Mouse (Mus musculus) ES-CJ7 (cell line): ENCODE measurements around the gene Cxcl3.
A peak's percentile ranks its signal among the peaks of the same experiment; 100 is the strongest.

Source experiments
- DNase-seq: peaks from one replicate; pipeline ENCODE4 v3.0.0; 2011; ENCODE audit warnings: low read depth, low spot score

The Cxcl3 gene

DNA sequence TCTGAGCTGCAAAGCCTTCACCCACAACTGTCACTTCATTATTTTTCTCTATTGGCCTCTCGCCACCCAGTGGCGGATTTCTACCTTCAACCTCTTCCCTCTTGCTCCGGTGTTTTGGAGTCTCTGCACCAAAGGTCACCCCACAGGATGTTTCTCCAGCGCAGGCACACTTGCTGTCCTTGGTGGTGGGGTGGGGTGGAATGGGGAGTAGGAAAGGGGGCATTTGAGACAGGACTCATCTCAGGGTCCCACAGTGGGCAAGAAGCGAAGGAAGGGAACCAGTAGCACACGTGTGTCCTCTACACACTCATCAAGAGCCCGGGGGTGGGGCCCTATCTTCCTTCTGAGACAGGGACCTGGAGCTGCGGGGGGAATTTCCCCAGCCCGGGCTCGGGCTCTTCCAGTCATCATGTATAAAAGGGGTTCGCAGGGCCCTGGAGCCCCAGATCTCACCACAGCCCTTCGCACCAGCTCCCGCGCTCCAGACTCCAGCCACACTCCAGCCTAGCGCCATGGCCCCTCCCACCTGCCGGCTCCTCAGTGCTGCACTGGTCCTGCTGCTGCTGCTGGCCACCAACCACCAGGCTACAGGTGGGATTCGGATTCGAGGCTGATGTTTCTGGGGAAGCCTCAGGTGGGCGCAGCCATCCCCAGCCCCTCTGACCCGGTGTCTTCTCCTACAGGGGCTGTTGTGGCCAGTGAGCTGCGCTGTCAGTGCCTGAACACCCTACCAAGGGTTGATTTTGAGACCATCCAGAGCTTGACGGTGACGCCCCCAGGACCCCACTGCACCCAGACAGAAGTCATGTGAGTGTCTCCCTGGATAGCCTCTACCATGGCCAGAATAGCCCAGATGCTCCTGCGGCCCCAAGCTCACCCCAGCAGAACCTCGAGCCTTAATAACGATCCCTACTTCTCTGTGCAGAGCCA is at the start of gene Cxcl3:
TSS of gene Cxcl3 (plus strand) at position 445 of the 930 bp plus-strand sequence.
- DNase-seq = peak; percentile 54

DNA sequence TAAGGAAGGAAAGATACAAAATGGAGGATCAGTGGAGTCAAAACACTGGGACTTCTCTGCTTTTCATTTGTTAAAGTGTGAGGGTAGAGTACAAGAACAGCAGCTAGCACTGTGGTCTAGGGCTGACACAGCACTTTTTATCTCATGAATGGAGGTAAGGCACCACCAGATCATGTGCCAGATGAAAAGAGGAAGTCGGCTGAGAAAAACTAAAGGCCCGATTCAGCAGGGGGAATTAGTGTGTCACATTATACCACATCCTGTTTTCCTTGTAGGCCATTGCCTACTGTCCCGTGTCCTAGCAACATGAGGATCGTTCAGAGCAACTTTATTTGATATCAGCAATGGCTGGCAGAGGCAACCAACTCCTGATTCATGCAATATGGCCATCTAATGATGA is 43.9 kb upstream of the Cxcl3 start:
- DNase-seq = no peak

DNA sequence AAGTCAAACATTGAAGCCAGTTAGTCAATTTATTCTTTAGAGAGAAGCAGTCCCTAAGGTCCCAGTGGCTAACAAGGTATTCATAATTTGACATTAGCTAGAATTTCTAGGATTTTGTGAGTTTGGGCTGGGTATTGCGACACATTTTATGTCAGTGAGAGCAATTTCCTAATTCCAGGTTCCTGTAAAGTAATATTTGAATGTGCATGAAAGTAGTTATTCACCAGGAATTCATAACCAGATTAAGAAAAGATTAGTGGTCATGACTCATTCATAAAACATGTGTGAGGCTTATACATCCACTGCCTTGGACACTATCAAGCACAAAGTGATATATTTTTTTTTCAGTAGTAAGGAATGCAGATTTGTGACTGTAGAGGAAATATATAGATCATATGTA is 32.0 kb upstream of the Cxcl3 start:
- DNase-seq = no peak

DNA sequence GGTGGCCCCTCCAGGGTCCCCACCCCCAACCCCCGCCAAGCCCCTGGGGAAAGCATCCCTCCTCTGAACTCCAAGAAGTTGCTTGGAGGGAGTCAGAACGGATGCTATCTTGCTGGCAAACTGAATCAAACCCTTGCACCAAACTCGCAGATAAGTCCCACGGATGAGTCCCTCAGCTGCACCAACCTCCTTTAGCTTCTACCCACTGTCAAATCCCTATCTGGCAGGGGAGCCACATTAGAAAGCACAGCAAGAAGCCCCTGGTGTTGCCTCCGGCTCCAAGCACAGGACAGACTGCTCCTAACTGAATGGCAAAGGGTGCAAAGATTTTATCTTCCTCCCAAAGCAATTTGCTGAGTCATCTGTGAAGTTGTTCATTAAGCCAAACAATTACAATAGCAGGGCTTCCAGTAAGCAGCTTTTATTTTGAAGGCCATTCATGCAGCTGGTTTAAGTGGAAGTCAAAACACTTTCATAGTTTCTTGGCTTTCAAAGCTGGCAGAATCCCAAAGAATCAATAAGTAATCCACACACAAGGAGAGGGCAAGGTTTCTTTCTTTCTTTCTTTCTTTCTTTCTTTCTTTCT is 27.8 kb upstream of the Cxcl3 start:
- no peak for DNase-seq

DNA sequence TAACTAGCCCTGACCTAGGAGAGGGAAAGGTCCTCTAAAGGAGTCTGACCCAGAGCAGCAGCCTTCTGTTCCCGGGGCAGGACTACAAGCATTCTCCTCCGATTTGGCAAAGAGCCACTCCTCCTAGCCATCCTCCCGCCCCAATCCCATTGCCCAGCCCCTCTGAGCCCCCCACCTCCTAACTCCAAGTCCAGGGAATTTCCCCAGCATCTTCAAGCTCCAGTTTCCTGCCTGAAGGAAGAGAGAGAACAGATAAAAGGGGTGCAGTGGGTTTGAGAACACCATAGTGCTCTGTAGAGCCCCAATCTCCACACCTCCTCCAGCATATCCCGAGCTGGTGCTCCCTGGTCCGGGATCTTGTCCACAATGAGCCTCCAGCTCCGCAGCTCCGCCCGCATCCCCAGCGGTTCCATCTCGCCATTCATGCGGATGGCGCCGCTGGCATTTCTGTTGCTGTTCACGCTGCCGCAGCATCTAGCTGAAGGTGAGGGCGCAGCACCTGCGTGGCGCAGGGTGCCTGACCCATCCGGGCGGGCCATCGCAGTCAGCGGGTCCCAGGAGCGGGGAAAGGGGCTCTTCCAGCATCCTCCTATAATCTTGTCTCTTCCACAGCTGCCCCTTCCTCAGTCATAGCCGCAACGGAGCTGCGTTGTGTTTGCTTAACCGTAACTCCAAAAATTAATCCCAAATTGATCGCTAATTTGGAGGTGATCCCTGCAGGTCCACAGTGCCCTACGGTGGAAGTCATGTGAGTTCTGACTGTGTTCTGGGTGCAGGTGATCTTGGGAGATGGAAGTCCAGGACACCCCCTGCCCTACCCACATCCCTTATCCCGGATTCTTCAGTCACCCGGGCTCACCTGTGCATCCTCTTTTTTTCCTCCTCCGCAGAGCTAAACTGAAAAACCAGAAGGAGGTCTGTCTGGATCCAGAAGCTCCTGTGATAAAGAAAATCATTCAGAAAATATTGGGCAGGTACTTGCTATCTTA is 26.5 kb upstream of the Cxcl3 start, which contains the start of gene Cxcl5:
TSS of gene Cxcl5 (plus strand) at position 284 of the 989 bp plus-strand sequence.
- peak; percentile 24 for DNase-seq

DNA sequence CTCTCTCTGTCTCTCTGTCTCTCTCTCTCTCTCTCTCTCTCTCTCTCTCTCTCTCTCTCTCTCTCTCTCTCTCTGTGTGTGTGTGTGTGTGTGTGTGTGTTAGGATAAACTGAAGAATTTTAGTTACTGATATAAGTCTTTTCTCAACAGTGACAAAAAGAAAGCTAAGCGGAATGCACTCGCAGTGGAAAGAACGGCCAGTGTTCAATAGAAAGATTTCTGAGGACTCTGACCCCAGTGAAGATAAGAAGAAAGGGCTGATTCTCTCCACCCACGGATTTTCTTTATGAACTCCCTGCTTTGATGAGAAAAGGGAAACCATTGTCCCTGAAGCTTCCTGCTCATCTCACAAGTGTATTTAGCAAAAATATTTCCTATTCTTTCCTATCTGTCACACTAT is 25.6 kb upstream of the Cxcl3 start:
- DNase-seq = no peak

DNA sequence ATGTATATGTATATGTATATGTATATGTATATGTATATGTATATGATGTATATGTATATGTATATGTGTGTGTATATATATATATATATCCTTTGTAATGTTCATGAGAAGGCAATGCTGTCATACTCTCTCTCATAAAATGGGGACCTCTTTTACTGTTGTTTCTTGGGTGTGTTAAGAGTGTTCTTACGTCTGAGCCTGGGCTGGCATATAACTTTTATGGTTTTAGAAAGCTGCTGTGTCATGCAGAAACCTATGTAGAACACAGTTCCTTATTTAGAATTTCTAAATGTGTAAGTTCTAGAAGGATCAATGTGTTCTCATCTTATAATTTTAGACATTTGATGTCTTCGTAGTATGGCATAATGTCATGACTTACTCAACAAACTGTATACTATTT is 25.1 kb upstream of the Cxcl3 start:
- DNase-seq = no peak

DNA sequence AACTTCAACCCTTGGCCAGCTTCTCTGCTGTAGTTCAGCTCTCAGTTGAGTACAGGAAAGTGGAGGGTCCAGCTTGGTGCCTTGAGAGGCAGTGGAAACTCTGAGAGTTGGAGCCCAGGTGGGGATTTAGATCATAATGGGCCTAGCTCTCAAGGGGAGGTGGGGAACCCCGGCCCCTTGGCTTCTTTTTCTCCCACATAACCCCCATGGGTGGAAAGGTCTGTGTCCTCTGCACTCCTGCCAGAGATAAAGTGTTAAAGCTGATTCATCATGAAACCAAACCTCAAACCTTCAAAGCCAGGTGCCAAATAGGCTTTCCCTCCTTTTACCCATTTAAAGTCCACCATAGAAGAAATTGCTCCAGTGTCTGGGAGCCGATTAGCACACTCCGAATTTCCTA is 24.1 kb upstream of the Cxcl3 start:
- no peak for DNase-seq

DNA sequence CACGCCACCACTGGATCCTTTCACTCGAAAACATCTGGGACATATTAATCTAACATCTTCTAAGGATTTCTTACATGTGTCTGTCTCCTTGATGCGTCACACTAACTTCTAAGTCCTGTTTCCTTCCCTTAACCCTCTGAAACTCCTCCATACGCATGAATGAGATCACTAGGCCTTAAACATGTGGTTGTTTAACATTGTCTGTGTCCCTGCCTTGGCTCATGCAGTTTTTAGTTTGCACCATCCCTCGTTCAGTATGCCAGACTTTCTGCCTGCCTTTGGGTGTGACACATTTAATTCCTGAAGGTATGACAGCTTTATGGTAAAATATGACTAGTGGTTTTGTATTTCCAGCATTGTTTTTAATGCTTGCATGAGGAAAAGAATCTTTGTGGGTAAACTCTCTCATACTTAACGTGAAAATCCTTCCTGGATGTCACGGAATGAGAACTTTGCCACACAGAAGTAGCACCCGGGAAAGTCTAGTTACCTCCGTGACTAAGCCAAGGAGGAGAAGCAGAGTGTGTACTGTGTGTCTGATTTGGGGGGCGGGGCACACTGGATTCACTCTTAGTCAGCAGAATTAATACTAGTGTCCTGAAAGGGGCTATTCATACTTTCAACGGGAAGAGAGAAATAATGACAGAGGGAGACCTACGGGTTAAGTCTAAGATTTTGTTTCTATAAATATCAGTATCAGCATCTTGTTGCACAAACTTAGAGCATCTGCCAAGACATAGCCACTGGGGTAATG is 21.8 kb upstream of the Cxcl3 start:
- DNase-seq = no peak

DNA sequence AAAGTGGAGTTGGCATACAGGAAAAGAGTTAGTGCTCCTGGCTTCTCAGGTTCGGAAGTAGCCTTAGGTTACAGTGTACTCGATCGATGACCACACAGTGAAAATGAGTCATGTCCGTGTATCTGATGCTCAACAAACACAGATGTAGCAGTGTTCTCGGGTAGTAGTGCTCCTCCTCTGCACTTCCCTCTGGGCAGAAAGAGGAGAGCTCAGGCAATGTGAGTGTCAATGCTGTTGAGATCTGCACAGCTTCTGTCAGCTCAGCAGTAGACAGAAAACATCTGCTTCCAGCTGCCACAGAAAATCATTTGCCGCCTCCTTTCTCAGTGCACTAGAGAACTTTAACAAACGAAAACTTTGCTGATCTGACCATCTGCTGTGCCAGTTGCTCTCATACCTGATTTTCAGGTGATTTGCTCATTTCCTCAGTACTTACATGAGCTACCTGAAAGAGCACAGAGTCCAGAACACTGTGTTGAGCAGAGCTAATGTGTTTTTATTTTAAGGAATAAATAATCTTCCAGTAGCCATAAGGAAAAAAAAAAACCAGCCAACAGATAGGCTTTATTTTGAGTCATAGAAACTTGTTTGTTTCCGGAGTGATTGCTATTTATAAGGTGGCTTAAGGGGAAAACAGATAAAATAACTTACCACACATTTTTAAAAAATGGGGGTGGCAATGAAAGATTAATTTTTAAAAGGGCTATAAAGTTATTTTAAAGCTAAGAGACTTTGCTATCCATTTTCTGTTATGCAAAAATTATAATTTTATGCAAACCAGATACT is 19.9 kb upstream of the Cxcl3 start:
- no peak for DNase-seq

DNA sequence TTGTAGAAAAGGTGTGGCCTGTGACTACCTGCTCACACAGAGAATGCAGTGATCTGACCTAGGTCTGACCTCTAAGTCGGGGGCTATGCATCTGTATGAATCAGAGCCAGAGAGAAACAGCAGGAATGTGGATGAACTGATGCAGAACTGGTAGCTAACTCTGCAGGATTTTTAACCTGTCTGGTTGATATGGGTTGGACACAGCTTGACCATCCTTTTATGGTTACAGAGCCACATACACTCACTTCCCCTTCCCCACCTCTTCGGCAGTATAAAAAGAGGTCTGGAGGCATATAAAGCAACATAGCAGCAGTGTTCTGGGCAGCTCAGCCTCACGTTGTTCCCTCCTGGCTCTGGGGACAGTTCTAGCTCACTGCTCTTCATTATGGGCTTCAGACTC is 17.7 kb upstream of the Cxcl3 start, which contains the start of gene Ppbp:
TSS of gene Ppbp (plus strand) at position 301 of the 400 bp plus-strand sequence.
- DNase-seq = no peak

DNA sequence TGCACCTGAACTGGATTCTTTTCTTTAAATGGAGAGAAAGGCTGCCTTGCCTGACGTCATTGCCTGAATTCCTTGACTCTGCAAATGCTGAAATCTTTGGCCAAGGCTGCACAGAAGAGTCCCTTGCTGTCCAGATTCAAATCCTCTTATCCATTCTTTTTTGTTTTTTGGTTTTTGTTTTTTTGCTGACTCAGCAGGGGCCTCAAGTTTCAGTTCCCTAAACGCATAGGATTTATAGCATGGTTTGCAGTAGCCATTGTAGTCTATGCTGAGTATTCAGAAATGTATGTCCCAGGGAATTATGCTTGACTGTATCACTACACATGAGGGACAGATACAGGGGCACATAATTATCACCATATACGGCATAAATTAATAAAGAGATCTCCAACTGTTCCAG is 14.5 kb upstream of the Cxcl3 start:
- DNase-seq = no peak

DNA sequence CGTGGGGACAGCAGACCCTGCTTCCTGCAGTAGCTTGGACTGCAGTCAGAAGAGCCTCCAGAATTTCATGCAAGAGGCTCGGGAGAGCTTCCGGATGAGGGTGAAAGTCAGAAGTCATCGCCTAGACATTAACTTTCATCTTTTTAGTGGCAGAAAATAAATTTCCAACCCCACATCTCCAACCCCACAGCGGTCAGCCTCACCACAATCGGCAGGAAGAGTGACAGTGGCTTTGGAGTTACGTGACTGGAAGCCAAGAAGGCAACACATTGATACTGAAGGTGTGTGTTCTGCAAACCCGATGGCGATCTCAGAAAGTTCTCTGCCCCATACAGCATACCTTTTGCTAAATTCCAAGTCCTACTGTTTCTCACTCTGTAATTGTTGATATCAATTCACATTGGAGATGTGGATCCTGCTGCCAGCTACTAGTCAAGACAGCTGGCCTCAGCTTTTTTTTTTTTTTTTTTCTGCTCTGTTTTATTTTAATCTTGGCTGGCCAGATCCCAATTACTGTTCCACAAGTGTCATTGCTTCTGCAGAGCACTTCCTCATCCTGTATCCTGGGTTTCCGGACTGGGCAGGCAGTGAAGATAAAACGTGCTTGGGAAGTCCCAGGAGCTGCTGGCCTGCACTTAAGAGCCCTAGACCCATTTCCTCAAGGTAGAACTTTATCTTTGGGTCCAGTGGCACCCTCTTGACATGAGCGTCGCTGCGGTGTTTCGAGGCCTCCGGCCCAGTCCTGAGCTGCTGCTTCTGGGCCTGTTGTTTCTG is 13.8 kb upstream of the Cxcl3 start, which contains the start of gene Pf4:
TSS of gene Pf4 (plus strand) at position 556 of the 774 bp plus-strand sequence.
- no peak for DNase-seq

DNA sequence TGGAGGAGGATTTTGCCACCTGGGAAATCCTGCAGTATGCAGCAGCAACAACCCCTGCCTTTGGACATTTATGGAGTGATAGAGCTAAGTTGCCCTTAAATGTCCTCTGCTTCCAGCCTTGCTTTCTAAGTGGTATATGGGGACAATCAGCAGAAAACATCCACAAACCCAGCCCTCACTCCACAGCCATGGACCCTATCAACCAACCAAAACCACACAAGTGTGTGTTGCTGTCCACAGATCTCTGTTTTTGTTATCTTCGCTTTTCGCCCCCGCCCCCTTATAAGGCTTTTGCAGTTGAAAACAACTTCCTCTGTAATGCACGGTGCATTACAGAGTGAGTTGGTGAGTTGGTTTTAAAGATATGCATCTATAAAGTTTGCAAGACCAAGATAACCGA is 10.3 kb upstream of the Cxcl3 start:
- no peak for DNase-seq

DNA sequence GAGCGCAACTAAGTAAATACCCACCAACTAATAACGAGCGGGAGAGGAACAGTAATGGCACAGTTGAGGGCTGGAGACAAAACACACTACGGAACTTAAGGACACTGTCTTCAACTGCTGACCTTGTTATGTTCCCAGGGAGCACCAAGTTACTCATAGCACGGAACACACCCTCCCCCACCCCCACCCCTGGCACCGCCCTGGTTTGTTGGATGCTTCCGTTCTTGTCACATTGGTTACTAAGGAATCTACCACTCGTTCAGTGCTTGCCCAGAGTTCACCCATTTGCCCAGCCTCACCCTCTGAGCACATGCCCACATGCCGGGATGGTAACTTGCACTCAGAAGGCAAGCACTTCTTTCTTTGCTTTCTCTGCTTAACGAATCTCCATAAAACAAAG is 8.3 kb upstream of the Cxcl3 start:
- peak; percentile 48 for DNase-seq

DNA sequence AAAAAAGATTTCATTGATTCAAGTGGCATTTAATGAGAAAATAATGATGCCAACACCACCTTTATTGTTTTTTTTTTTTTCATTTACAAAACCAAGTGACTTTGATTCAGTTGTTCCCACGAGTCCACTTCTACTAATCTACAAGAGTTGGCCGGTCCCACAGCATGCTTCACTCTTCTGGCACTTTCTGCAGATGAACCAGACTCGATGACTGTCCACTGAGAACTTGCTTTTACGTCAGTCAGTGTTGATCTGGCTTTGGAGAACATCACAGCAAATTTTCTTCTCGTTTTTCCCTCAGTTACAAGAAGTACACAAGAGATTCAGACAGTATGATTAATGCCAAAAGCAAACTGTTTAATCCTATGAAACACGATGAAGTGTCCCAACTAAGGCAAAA is 7.0 kb upstream of the Cxcl3 start:
- DNase-seq = no peak

DNA sequence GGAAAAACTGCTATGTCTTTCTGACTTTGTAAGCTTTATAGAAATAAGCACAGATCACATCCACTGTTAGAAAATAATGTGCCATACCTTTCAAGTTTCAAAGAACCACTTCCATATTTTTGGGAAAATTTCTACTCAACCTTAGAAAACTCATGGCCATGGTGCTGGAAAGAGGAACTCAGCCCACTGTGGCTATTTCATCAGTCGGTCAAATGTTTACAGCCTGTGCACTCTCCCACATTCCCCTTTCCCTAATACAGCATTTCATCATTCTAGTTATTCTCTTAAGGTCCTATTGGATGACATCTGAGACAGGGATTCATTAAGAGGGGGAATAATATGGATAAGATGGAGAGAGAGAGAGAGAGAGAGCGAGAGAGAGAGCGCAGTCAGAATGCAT is 2.2 kb upstream of the Cxcl3 start:
- DNase-seq = no peak

DNA sequence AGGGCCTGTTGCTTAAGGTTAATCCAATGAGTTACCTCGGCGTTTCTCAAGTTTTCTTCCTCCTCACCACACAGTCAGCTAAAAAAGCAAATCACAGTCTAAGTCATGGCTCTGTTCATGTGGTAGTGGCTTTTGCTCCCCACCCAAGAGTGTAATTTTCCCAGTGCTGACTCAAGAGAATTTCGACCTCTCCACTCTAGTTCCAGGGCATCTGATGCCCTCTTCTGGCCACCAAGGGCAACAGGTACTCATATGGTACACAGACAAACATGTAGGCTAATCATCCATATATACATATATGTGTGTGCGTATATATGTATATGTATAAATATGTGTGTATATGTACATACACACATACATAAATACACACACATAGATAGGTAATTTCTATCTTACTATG is 2.2 kb downstream of the Cxcl3 start:
- DNase-seq = peak; percentile 30

DNA sequence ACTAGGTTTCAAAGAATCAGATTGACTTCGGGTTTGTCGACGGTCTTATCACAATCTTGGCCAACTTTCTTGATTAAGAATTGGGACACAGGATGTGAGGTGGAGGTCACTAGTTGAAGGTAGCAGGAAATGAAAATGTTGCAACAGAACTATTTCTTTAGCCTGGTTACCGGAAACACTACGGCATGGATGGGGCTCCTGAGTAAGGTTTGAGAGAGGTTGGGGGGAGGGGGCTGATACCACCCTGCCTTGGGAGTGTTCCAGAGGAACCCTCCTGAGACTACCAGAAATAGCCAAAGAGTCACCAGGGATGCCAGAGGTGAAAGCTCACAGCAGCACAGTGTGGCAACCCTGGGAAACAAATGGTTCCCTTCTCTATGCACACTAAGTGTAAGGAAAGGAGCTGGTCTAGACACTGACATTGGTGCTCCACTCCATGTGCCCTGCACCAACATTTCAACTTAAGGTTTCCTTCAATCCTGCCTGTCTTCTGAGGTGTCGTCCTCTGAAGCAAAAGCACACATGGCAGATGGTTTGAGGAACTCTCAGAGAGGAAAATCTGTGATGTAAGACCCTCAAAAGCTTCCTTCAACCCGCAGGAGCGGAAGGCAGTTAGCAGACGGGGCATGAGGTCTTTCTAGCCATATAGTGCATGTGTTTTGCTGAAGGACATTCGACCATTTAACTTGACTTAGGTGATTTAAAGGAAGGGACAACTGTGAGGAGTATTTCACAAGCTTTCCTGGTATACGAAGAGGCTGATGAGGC is 3.6 kb downstream of the Cxcl3 start:
- no peak for DNase-seq
